Mouse (Mus musculus) lung, embryonic 15.5 days (tissue): ENCODE data around the gene Wipf1. TPM values are rescaled to one million over a fixed set of nuclear protein-coding genes. Genes with fewer than 3 reads are reported as not detected.
"Not testable (repeated sequence)": the region's sequence is repeated elsewhere in the genome, so short reads cannot be mapped to it uniquely, and the experiment has no call there.

Source experiments
- ATAC-seq: fragments of 200-750 bp; cut with Nextera tagmentation; 2 replicates; pipeline ENCODE4 v1.8.0; 2017; ENCODE audit warnings: moderate number of reproducible peaks, borderline replicate concordance; ENCODE audit not compliant: low FRiP score, low TSS enrichment; ENCODE audit errors: extremely low read depth
- H3K27ac ChIP-seq: fragments of 300-500 bp; sonication (generic); 2 replicates; pipeline ENCODE4 v1.5.1; 2015; ENCODE audit warnings: moderate library complexity, mild to moderate bottlenecking, inconsistent platforms
- H3K27me3 ChIP-seq: fragments of 300-500 bp; sonication (generic); 2 replicates; pipeline ENCODE4 v1.6.1; 2015; ENCODE audit warnings: inconsistent platforms
- H3K36me3 ChIP-seq: fragments of 300-500 bp; sonication (generic); 2 replicates; pipeline ENCODE4 v1.6.1; 2015; ENCODE audit warnings: inconsistent platforms
- H3K4me1 ChIP-seq: fragments of 300-500 bp; sonication (generic); 2 replicates; pipeline ENCODE4 v1.6.1; 2015; ENCODE audit warnings: inconsistent platforms
- H3K4me2 ChIP-seq: fragments of 300-500 bp; sonication (generic); 2 replicates; pipeline ENCODE4 v1.6.1; 2015; ENCODE audit warnings: inconsistent platforms, mild to moderate bottlenecking, moderate library complexity
- H3K4me3 ChIP-seq: fragments of 300-500 bp; sonication (generic); 2 replicates; pipeline ENCODE4 v1.5.1; 2015; ENCODE audit warnings: mild to moderate bottlenecking, inconsistent platforms
- H3K9ac ChIP-seq: fragments of 300-500 bp; sonication (generic); 2 replicates; pipeline ENCODE4 v1.6.1; 2015; ENCODE audit warnings: inconsistent platforms
- H3K9me3 ChIP-seq: fragments of 300-500 bp; sonication (generic); 2 replicates; pipeline ENCODE4 v1.6.1; 2016; ENCODE audit warnings: inconsistent platforms
- WGBS: fragments of 180-500 bp; shearing (Covaris S2); methylation state at CpG from one replicate; pipeline ENCODE4 v1.1.7; 2015; 5-methylcytosine and 5-hydroxymethylcytosine counted together
- polyA plus RNA-seq: library from polyadenylated mRNA; unstranded; fragments of >200 nt; fragmentation: Nextera tagmentation; extraction: Ambion mirVana; gene quantifications from 2 replicates; pipeline ENCODE4 v1.2.1, GENCODE M21; 2015

Gene Wipf1
- polyA plus RNA-seq, 1 experiment from 2014 or later = 10.2 TPM

DNA sequence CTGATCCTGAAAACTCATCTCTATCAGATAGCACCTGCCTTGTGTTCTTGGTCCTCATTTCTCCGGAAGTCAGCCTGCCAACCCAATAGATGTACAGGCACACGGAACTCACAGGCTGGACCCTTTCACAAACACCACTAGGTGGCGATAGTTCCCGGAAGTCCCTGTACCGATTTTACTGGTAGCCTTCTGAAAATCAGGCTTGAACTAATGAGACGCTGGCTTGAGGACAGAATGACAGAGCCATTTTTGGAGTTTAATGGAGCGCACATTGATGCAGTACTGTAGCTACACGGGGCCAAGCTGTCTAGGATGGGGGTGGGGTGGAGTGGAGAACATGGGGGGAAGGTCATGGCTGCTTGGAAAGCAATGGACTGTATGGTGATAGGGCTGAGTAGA lies 32.1 kb upstream of the Wipf1 start:
- peak overlapping the region; percentile 80 for H3K4me2 ChIP-seq
- no peak overlapping the region for H3K9ac ChIP-seq
- no peak overlapping the region for H3K27ac ChIP-seq
- H3K27me3 ChIP-seq = no peaks in the 10 kb centered on the region
- whole genome bisulfite sequencing = 6% methylated on average over 8 of the region's 8 CpGs
- no peaks in the 10 kb centered on the region for H3K9me3 ChIP-seq
- peaks cover 9% of the 10 kb centered on the region for H3K4me1 ChIP-seq
- H3K4me3 ChIP-seq = peak overlapping the region; percentile 39
- peak; percentile 40; the same call in 1 of the 2 replicates for ATAC-seq
- no peaks in the 10 kb centered on the region for H3K36me3 ChIP-seq

DNA sequence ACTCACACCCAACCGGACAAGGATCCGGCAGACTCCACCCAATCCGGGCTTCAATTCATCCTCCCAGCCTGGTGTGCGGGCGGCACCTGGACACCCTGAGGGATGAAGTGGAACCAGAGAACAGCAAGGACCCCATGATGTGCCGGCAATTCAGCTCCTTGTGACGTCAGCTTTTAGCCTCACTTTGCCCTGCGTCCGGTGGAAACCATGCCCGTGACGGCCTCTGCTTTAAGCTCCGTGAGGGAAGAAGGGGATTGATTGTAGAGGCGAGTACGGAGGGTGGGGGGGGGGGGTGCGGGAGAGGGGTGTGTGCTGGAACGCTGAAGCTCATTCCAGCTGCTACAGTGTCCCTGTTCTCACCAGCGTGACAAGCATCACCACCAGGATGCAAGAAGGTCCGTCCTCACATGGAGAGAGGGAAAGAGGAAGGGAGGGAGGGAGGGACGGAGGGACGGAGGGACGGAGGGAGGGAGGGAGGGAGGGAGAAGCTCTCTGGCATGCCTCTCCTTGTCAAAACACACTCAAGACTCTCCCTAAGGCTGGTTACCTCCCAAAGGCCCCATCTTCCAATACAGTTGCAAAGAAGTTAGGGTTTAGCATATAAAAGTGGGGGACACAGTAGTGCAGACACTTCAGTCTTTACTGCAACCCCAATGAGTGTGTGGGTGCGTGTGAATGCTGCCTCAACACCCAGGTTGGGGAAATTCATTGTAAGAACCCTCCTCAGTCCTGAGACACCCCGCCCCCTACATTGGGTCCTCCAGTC lies 31.5 kb upstream of the Wipf1 start:
- H3K9me3 ChIP-seq = no peaks in the 10 kb centered on the region
- peaks cover 9% of the 10 kb centered on the region for H3K4me1 ChIP-seq
- H3K4me2 ChIP-seq = peak overlapping the region; percentile 80
- peak; percentile 53 for ATAC-seq
- under 1% methylated on average over 22 of the region's 23 CpGs for WGBS
- H3K27me3 ChIP-seq = no peaks in the 10 kb centered on the region
- no peak overlapping the region for H3K27ac ChIP-seq
- H3K36me3 ChIP-seq = no peaks in the 10 kb centered on the region
- H3K4me3 ChIP-seq = peak overlapping the region; percentile 39
- H3K9ac ChIP-seq = 0 out of 2 replicates have a peak overlapping the region, but pooled peaks have one; percentile 29

DNA sequence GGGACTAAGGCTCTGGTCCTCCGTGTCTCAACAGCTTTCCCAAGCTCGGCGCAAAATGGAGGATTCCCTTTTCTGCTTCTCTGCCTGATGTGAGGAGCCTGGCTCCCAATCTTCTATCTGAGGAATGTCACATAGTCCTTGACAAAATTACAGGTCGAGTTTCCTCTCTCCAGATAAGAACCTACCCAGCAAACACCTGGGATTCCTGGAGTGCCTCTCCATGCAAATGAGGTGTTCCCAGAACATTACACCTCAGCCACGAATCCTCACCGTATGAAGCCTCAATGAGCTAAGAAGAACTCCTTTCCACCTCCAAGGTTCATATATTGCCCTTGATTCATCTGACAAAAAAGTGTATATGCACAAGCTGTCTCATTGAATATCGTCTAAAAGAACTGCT lies 30.9 kb upstream of the Wipf1 start:
- H3K4me2 ChIP-seq = peak overlapping the region; percentile 80
- ATAC-seq = 0 out of 2 replicates have a peak, but pooled peaks have one; percentile 4
- no peak overlapping the region for H3K27ac ChIP-seq
- no peaks in the 10 kb centered on the region for H3K27me3 ChIP-seq
- no peaks in the 10 kb centered on the region for H3K9me3 ChIP-seq
- 32% methylated on average over 7 of the region's 7 CpGs for WGBS
- H3K36me3 ChIP-seq = no peaks in the 10 kb centered on the region
- peak overlapping the region; percentile 39 for H3K4me3 ChIP-seq
- H3K4me1 ChIP-seq = peaks cover 9% of the 10 kb centered on the region
- 0 out of 2 replicates have a peak overlapping the region, but pooled peaks have one; percentile 29 for H3K9ac ChIP-seq

DNA sequence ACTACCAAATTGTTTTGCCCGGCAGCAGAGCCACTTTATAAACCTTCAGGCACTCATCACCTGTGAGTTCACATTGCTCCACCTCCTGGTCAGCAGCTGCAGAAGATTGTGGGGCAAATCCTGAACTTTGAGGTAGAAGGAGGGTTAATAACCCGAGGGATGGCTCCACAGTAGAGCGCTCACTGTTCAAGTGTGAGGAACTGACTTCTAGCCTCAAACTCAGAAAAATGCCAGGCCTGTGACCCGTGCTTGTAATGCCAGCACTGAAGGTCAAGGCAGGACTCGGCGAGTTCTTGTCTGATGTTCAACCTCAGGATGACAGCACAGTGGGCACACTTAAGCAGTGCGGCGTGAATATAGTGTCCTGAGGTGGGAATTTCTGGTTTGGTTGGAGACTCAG lies 28.4 kb upstream of the Wipf1 start:
- 76% methylated on average over 8 of the region's 8 CpGs for WGBS
- H3K9ac ChIP-seq = no peak overlapping the region
- no peak for ATAC-seq

DNA sequence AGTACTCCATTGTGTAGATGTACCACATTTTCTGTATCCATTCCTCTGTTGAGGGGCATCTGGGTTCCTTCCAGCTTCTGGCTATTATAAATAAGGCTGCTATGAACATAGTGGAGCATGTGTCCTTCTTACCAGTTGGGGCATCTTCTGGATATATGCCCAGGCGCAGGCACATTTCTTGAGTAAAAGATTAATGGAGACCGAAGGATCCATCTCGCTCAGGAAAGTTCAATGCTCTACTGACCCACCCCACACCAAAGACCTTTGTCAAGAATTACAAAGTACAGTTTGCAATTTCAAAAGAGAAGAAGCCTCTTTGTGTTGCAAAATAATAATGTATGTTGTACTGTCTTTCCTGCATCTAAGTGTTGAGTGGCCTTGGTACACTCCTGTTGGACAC lies 27.5 kb upstream of the Wipf1 start:
- H3K9ac ChIP-seq, H3K27me3 ChIP-seq, ATAC-seq, H3K4me1 ChIP-seq, H3K27ac ChIP-seq, H3K9me3 ChIP-seq, H3K4me3 ChIP-seq, H3K4me2 ChIP-seq, H3K36me3 ChIP-seq: not testable (repeated sequence)
- 94% methylated on average over 3 of the region's 3 CpGs for WGBS

More for the DNA sequence above, 28.4 kb upstream of the Wipf1 start:
- no peak overlapping the region for H3K4me2 ChIP-seq
- H3K36me3 ChIP-seq = no peaks in the 10 kb centered on the region
- H3K4me1 ChIP-seq = peaks cover 9% of the 10 kb centered on the region
- H3K27me3 ChIP-seq = no peaks in the 10 kb centered on the region
- no peak overlapping the region for H3K27ac ChIP-seq
- H3K4me3 ChIP-seq = no peak overlapping the region
- H3K9me3 ChIP-seq = no peaks in the 10 kb centered on the region

DNA sequence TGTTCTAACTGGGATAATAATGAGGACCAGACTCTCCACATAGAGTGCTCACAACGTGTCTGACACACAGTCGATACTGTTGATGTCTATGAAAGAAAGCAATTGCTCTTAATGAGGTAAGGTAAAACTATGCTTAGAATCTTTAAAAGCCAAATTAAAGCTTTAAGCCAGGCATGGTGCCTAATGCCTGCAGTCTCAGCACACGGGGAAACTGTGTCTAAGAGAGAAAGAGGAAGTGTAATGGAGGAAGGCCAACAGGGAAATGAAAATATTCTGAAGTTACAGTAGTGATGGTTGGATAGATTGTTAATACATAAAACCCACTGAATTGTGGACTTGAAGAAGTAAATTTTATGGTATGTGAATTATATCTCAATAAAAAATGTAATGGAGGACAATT lies 24.9 kb upstream of the Wipf1 start:
- H3K36me3 ChIP-seq = no peaks in the 10 kb centered on the region
- no peak overlapping the region for H3K9ac ChIP-seq
- no peaks in the 10 kb centered on the region for H3K27me3 ChIP-seq
- no peak overlapping the region for H3K27ac ChIP-seq
- no peaks in the 10 kb centered on the region for H3K9me3 ChIP-seq
- no peak overlapping the region for H3K4me2 ChIP-seq
- no peak overlapping the region for H3K4me3 ChIP-seq
- H3K4me1 ChIP-seq = no peaks in the 10 kb centered on the region
- 77% methylated on average over 3 of the region's 3 CpGs for WGBS
- ATAC-seq = no peak

DNA sequence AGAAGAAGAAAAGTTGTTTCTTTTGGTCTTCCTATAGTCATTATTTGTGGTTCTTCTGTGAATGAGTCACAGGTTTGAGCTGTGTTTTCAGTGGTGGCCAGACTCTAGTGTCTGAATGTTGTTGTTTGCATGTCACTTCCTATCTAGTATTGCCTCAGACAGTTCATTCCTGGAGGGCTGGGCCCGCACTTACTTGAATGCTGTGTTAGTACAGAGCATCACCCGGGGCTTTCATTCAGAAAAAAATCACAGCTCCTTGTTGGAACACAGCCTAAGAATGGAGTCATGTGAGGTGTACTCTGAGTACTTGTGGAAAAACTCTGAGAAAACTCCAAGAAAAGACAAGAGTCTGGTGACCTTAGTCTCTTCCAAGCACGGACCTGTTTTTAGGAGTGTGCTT lies 23.4 kb upstream of the Wipf1 start:
- Histone ChIP-seq H3K4me2 (no peak overlapping the region), H3K27ac (no peak overlapping the region), H3K4me3 (no peak overlapping the region), H3K9ac (no peak overlapping the region), H3K4me1 (no peaks in the 10 kb centered on the region), H3K9me3 (no peaks in the 10 kb centered on the region), H3K27me3 (no peaks in the 10 kb centered on the region), H3K36me3 (no peaks in the 10 kb centered on the region)
- WGBS = 63% methylated on average over 3 of the region's 3 CpGs
- ATAC-seq = no peak

DNA sequence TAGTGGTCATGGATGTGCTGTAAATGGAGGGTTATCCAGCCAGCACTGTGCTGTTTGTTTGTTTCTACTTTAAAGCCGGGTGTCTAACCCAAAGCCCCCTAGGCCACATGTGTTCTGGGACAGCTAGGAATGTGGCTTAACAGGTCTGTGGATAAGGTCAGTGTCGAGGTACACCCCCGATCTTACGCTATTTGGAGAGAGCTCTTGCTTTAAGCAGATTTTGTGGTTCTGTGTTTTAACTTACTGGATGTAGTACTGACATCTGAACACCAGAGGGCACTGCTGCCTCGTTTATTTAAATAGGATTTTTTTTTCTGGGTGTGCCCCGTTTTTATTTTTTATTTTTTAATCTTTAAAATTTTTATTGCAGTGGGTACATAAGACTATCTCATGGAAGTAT lies 21.2 kb upstream of the Wipf1 start:
- WGBS = 15% methylated on average over 6 of the region's 6 CpGs
- Histone ChIP-seq H3K27me3 (no peaks in the 10 kb centered on the region), H3K36me3 (no peaks in the 10 kb centered on the region), H3K27ac (no peak overlapping the region), H3K9me3 (no peaks in the 10 kb centered on the region), H3K9ac (no peak overlapping the region), H3K4me3 (no peak overlapping the region), H3K4me2 (no peak overlapping the region), H3K4me1 (no peaks in the 10 kb centered on the region)
- ATAC-seq = no peak

DNA sequence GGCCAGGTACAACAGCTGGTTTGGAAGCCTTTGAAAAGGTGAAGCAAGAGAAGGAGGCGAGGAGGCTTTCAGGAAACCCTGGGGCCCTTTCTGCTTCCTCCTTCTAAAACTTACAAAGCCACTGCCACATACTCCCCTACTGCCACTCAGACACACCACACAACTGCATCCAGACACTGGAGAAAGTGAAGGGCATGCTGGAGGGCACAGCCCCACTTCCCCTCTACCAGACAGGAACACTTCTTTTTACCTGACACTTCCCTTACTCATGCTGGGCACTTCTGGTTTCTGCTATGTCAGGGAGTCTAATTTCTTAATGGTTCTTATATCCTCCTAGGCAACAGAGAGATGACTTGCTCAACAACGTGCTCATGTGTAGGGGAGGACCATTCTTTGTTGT lies 19.0 kb upstream of the Wipf1 start:
- H3K4me2 ChIP-seq = no peak overlapping the region
- 58% methylated on average over 2 of the region's 2 CpGs for WGBS
- no peak for ATAC-seq
- H3K9me3 ChIP-seq = no peaks in the 10 kb centered on the region
- H3K4me3 ChIP-seq = no peak overlapping the region
- no peaks in the 10 kb centered on the region for H3K36me3 ChIP-seq
- H3K27me3 ChIP-seq = no peaks in the 10 kb centered on the region
- H3K9ac ChIP-seq = no peak overlapping the region
- no peaks in the 10 kb centered on the region for H3K4me1 ChIP-seq
- H3K27ac ChIP-seq = no peak overlapping the region

DNA sequence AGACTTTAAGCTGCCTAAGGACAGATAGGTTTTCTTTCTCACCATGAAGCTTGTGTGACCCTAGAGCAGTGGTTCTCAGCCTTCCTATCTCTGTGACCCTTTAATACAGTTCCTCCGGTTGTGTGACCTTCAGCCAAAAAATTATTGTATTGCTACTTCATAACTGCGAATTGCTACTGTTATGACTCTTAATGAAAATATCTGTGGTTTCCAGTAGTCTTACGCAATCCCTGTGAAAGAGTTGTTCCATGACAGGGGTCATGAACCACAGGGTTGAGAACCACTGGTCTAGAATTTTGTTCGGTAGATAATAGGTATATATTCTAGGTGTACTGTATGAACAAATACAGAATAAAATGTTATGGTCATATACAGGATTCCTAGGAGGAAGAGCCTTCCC lies 17.7 kb upstream of the Wipf1 start:
- no peaks in the 10 kb centered on the region for H3K9me3 ChIP-seq
- H3K4me1 ChIP-seq = no peaks in the 10 kb centered on the region
- H3K27me3 ChIP-seq = no peaks in the 10 kb centered on the region
- no peak overlapping the region for H3K27ac ChIP-seq
- no peaks in the 10 kb centered on the region for H3K36me3 ChIP-seq
- ATAC-seq = no peak
- H3K9ac ChIP-seq = no peak overlapping the region
- H3K4me3 ChIP-seq = no peak overlapping the region
- 77% methylated on average over 4 of the region's 4 CpGs for WGBS
- H3K4me2 ChIP-seq = no peak overlapping the region

DNA sequence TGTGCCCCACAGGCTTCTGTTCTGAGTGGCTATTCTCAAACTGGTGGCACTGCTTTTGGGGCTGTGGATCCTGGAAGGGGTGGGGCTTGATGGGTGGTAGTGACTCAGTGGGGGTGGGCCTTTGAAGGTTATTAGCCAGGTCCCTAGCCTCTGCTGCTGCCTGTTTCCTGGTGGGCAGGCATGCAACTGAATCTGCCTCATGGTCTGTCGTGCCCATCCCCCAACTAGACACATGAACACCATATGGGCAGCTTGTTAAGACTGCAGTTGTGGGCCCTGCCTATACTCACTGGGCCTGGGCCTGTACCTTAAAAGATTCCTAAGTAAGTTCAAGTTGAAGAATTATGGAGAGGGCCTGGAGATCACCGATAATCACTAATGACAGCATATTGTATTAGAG lies 16.0 kb upstream of the Wipf1 start:
- no peaks in the 10 kb centered on the region for H3K36me3 ChIP-seq
- H3K27ac ChIP-seq = no peak overlapping the region
- H3K9ac ChIP-seq = no peak overlapping the region
- no peak overlapping the region for H3K4me3 ChIP-seq
- no peaks in the 10 kb centered on the region for H3K27me3 ChIP-seq
- no peak for ATAC-seq
- H3K4me2 ChIP-seq = no peak overlapping the region
- H3K4me1 ChIP-seq = peaks cover 5% of the 10 kb centered on the region
- WGBS = 91% methylated on average over 2 of the region's 2 CpGs
- no peaks in the 10 kb centered on the region for H3K9me3 ChIP-seq

DNA sequence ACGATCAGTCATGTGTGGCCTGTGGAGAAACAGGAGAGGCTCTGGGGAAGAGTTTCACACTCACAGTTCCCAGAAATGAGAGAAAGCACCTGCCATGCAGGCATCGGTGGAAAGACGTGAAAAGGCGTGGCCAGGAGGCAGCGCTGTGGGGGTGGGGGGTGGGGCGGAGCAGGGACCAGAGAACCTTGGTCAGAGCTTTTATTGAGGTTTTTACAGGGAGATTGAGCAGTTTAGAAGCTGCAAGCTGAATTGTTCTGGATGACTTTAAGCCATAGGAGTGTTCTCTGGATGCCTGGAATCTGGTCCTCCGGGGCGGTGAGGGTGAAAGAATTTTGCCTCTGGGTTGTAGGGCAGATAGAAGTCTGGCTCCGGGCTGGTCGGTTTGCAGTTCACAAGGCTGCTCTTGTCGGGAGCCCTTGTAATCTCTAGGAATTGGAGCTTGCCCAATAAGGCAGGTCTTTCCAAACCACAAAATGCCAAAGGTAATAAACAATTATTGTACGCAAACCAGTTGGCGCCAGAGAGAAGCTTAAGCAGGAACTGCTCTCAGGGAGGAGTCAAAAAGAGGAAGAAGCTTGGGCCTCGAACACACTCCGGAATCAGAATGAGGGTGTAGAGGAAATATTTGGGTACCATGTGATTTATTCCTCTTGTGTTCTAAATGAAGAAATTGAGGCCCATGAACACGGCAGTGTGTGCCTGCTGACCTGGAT lies 11.1 kb upstream of the Wipf1 start:
- Histone ChIP-seq H3K27me3 (no peaks in the 10 kb centered on the region), H3K9me3 (no peaks in the 10 kb centered on the region), H3K9ac (no peak overlapping the region), H3K4me2 (peak overlapping the region; percentile 27), H3K4me1 (peaks cover 8% of the 10 kb centered on the region), H3K4me3 (no peak overlapping the region), H3K36me3 (no peaks in the 10 kb centered on the region), H3K27ac (no peak overlapping the region)
- 27% methylated on average over 16 of the region's 16 CpGs for WGBS
- no peak for ATAC-seq
